Mouse (Mus musculus): ENCODE measurements at regions not wholly inside any gene's neighbourhood (a gene's known extent, or its start where the extent isn't known, plus 50 kb on each side); places are given as distances from the start of the nearest gene placed in this dataset.

DNA sequence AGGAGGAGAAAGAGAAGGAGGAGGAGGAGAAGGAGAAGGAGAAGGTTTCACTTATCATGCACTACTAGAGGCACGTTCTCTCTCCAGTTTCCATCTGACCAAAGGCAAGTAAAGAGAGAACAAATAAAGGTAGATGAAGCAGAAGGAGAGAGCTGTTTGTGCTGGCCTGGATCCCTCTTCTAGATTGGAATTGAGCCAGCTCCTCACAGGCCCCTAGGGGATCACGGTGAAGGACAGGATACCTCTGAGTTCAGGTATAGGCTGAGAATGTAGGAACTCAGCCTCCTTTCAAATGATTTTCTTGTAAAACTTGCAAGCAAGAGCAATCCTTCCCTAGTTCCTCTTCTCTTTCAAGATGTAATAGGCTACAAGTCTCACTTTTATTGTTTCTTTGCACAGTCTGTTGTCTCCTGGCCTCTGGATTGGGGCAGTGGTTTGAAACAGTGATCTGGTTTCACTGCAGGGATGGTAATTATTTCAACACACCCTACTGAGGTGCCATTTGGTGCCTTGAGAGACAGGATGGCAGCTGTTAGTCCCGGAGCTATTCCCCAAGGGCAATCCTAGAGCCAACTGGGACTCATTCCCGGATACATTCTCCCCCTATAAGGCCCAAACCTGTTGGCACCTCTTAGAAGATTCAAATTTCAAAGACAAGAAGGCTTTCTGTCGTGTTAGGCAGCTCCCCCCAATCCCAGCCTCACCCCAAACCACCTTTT, 134.8 kb downstream of the Gm9817 start:
- DNase-seq (ENCODE audit: low spot score) = no peak

DNA sequence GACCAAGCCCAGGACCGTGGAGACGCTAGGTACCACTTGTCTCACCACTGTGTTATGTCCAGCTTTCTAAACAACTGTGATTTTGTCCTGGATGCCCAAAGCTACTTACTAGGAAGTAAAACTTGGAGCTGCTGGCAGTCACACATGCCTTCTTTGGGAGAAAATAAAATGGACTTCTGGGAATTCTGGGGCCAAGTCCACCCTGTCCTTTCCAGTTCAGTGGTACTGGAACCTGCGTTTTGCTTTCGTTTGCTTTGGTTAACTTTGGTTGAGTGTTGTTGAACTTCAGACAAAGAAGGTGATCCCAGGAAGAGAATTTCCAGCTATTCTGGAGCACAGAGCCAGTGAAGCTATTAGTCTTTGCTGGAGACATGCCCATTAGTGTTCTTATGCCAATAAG, 139.8 kb downstream of the Gm9817 start:
- no peak for DNase-seq (ENCODE audit: low spot score)

DNA sequence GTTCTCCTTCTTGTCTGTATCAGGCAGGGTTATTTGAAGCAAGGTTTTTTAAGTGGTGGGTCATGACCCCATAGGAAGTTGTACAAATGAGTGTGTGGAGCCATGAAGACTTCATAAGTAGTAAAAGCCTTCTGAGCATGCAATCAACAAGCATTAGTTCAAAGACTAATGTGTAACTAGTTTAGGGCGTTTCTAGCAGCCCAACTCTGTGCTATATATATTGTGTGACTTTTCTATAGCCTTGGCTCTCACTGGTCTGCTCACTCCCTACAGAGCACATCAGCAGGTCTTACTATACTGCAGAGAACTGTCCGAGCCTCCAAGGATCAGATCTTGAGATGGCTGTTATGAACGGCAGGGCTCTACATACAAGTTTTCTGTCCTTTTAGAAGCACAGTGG, 141.2 kb downstream of the Gm9817 start:
- DNase-seq (ENCODE audit: low spot score) = no peak

DNA sequence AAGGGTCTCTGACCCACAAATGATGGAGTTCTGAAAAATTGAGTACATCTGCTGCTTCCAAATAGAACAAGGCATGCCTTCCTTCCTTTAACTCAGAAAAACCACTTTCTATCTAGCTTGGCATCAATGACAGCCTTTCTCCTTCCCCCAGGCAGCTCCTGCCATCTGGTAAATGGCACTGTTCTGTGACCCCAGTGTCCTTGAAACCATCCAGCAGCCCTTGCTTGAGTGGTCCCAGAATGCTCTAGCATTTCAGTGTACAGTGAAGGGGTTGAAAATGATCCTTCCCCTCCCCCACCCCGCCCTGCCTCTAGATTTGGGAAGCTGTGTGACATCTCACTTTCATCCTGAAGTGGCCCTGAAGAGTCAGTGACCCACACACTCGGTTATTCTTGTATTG, 152.3 kb downstream of the Gm9817 start:
- DNase-seq (ENCODE audit: low spot score) = no peak

DNA sequence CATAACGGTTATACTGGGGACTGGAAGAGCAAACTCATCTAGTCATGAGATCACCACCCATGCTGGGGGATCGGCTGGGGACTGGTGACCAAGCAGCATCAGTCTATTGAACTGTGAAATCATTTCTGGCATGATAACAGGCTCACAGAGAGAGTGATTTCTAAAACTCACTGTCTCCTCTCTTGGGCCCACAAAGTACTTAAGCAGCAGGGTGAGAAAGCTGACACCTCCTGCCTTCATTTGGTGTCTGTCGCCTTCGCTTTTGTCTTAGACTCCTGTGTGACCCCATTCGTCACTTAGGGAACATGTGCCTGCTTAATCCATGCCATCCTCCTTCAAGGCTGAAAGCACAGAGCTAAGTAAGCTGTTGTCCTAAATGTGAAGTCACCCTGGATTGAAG, 154.3 kb upstream of the Mylip start:
- DNase-seq (ENCODE audit: low spot score) = no peak

DNA sequence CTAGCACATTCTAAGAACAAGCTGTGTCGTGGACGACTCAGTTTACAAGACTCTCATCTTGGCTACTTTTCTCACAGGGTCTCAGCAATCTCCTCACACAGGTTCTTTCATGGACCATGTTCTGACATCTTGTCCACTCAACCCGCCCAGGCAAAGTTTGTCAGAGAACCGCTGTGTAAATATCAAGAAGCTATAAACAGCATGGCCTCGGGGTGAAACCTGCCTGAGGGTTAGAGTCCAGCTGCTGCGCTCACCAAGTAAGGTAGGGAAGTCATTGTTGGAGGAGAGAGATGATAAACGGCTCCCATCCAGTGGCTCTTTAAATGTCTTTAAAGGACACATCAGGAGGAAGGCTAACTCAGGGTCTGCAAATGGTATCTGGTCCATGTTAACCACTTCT, 151.3 kb upstream of the Mylip start:
- DNase-seq (ENCODE audit: low spot score) = no peak

DNA sequence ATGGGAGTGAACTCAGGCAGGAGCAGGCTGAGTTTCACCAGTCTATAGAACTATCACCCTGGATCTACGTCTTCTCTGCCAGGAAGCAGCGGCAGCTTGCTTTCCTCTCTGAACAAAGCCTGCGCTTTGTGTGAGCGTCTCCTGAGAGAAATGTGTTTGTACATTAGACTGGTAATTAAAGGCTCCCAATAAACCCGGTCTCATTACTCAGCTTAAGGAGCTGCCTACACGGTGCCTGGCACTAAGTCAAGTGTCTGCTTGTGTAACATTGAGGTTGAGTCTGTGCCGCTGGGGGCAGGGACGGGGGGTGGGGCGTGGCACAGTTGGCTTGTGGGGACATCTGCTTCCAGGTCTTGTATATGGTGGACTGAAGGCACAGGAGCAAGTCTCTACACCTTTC, 150.4 kb upstream of the Mylip start:
- DNase-seq (ENCODE audit: low spot score) = no peak

DNA sequence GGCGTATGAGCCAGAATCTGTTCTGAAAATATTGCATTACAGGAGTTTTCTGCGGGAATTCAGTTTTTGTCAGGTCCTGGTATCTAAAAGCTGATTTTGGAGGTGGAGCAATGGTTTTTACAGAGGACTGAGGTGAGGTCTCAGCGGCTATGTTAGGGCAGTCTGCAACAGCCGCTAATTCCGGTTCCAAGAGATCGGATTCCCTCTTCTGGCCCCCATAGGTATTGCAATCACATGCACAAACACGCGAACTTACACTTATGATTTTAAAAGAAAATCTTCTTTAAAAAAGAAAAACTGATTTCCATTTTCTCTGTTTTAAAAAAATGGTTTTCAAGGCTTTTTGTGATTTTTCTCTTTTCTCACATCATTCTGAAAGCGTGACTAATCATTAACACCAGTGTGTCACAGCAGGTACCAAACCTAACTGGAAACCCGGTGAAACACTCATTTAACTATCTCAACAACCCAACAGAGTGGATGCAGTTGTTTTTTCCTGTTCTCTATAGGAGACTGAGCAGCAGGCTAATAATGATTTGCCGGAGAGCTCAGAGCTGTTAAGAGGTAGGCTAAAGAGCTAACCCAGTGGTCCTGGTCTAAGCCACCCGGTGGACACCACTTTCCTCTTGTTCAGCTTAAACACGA, 149.4 kb upstream of the Mylip start:
- DNase-seq (ENCODE audit: low spot score) = no peak

DNA sequence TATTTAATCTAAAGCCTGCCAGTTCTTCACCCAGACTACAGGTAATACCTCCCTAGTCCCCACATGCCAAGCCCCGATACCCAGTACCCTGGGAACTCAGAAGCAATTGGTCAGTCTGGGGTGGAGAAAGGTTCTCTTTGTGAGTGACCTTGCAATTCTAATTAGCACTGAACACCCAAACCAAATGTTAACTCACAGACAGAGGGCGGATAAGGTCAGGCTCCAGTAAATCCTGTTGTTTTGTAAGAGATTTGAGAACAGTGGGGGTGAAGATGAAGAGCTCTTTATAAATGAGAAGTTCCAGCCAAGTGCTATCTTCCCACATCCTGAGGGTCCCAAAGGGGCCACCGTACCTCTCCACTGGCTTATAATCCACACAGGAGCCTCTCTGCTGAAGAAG, 147.3 kb upstream of the Mylip start:
- DNase-seq (ENCODE audit: low spot score) = no peak

DNA sequence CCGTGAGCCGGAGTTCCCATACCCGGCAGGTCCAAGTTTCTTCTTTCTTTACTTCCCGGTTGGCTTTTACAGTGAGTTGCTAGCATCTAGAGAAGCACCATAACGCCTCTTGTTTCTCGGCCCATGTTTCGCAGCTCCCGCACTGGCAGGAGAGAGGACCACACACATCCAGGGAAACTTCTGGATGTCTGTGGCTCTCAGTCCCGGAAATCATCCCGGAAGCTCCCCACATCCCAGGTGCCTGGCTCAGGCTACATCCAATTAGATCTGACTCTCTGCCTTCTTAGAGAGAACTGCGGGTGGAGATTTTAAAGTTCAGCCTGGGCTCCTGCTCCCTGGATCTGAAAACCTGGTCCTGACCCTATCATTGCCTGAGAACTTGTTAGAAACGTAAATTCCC, 146.8 kb upstream of the Mylip start:
- DNase-seq (ENCODE audit: low spot score) = no peak

DNA sequence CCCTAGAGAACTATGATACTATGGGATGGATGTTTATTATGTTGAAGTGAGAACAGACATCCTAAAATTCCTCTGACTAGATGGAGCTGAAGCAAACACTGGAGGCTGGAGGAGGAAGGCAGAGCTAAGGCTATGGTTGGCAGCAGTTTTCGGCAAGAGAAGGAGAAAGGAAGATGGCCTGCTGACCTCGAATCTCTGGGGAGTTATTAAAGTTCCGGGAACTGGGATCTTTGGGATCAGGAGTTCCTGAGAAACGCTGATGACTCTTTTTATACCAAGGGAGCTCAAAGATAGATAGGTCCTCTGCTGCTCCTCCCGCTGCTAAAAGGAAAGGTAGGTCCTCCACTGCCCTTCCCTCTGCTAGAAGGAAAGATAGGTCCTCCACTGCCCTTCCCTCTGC, 143.9 kb upstream of the Mylip start:
- no peak for DNase-seq (ENCODE audit: low spot score)

DNA sequence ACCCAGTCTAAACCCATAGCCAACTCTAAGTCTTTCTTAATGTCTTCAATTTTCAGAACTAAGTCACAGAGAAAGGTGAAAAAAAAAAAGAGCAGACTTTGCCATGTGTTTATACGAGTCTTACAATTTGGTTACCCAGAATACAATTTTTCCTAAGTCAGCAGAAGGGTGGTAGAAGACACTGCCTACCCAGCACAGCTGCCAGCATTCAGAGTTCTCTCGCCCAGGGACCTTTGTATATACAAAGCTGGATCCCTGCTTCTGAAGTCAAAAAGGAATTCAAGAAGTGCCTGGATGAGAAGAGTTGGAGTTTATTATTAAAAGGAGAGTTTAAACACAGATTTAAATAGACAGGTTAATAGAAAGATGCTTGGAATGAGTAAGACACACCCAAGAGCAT, 143.2 kb upstream of the Mylip start:
- no peak for DNase-seq (ENCODE audit: low spot score)

DNA sequence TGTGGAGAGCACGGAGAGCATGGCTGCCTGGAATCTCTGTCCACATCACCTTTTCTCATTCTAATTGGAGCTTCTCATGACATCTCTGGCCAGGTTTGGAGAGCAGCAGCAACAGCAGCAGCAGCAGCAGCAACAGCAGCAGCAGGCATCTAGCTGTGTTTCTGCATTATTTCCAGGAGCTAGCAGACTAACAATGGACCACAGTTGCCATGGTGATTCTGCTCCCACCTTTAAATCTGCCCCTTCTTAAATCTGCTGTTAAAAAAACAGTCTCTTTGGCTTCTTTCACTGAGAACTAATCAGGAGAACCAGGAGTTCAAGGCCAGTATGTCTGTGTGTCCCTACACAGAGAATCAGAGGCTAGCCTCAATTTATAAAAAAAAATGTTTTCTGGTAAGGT, 139.5 kb upstream of the Mylip start:
- no peak for DNase-seq (ENCODE audit: low spot score)

DNA sequence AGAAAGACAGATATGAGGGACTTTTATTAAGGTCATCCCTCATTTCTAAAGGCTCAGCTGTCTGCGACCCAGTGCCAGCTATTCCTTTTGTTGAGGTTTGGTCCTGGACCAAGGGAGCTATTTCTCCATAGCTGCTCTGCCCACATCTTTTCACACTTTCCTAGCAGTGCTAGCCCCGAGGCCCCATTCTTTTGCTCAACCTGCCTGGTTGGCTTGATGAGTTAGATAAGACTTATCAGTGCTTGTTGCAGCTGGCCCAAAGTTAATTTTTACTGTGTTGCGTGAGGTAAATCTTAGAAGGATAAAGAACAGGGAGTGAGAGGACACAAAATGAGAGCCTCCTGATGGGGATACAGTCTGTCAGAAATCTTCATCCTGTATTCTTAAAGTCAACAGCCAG, 138.5 kb upstream of the Mylip start:
- no peak for DNase-seq (ENCODE audit: low spot score)

DNA sequence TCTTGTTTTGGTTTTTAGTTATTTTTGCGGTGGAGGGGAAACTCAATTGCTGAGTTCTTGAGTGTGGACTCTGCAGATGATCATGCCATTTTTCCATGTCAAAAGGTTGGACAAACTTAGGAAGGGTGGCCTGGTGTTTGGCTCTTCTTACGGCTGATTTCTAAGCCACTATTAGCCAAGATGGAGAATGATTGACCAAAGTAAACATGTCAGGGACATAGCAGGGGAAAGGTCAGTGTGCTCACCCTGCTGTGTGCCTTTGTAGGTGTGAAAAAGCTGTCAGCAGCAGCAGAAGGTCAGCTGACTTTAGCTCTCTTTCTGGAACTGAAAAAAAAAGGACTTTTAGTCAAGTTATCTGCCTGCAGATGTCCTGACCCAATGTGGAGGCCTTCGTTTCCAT, 137.4 kb upstream of the Mylip start:
- no peak for DNase-seq (ENCODE audit: low spot score)

DNA sequence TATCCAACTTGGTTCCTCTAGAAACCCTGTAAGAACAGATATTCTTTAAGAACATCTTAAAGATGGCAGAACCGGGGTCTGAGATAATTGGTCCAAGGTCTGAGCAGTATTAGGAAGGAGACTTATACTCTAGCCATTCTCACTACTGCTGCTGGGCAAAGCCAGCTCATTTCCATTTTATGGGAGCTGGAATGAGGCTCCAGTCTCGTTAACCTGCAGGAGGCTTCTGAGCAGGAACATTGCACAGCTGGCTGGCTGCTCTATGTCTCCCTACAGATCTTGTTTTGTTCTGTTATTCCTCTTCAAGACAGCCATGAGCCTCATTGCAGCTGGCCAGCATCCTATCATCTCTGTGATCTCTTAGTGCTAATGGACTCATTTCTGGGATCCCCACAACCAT, 136.3 kb upstream of the Mylip start:
- DNase-seq (ENCODE audit: low spot score) = no peak

DNA sequence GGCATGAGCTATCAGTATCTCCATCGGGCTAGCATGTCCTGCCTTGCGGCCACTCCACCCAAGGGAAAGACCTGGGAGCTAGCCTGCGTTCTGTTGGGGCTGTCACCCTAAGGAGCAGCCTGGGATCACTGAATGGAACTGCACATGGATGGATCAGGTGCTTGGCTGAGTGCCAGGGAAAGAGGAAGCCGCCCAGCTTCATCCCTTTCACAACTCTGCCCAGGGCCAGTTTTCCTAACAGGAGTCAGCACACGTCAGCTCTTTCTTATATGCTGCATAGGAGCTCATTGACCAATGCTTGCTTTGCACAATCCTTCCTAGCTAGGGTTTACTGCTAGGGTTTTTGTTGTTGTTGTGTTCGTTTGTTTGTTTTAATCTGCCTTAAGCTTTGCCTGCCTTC, 134.3 kb upstream of the Mylip start:
- no peak for DNase-seq (ENCODE audit: low spot score)

DNA sequence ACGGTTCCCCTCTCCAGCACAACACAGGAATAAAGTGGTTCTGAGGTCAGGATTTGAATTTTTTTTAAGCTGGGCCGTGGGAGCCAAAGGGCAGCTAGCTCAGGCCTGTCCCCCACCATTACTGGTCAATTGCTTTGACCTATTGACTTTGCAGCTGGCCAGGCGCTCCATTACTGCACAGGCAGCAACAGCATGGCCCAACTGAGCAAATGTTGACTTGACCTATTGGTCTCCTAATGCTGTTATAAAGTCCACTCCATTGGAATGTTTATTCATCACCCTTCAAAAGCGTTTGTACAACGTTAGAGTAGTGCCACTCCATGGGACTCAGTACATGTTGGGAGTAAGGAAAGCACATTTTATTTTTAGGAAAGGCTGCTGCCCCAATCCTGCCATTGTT, 127.5 kb upstream of the Mylip start:
- no peak for DNase-seq (ENCODE audit: low spot score)

DNA sequence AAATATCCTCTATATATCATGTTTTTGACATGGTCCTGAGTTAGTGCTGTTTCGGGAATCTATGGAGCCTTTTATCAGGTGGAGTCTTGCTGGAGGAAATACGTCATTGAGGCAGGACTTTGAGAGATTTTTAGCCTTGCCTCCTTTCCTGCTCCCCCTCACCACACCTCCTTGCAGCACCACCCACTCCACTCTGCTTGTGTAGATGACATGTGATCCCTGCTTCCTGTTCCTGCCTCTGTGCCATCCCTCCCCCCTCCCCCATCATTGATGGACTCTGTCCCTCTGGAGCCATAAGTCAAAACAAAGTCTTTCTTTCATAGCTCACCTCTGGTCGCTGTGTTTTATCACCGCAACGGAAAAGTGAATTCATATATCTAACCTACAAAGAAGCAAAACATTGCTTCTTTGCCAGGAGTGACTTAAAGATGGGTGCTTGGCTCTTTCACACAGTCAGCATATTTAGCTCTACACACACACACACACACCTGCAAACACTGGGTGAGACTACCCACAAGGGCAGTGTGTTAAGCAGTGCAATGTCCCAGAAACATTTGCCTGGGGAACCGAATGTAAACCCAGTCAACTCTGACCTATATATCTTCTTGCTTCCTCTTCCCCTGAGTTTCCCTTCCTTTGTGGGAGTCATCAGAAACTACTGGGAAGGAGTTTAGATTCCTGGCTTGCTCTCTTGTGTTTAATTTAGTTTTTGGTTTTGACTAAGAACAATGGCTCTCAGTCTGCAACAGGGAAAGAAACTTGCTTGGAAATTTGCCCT, 123.1 kb upstream of the Mylip start:
- DNase-seq (ENCODE audit: low spot score) = no peak

DNA sequence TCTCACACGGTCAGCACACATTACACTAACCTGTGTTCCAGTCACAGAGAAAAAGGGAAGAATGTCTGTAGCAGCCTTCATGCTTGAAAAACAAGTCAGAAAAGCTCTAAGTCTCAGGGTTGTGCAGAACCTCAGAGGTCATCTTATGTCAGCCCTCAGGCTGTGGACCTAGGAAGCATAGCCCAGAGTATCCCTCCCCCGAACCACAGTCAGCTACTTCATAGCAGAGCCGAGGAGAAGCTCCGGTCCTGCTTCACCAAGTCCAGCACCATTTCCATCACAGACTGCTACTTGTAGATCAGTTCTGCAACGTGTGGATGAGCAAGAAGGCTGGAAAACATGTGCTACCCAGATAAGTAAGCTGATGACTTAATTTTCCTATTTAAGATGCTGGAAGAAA, 122.1 kb upstream of the Mylip start:
- DNase-seq (ENCODE audit: low spot score) = no peak

DNA sequence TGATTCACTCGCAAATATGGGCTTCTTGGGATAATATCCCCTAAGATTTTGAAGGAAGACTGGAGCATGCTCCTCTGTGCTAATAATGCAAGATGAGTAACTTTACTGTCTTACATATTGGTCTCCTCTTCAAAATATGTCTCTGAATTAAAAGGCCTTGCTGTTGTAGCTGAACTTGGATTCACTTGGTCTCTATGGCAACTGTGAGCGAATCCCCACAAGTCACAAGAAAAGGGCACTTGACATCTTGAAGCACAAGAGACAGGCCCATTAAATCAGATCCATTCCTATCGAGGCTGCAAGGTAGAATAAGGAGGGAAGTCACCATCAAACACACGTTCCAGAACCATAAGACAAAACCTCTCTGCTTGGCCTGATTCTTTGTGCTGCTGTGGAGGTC, 121.6 kb upstream of the Mylip start:
- DNase-seq (ENCODE audit: low spot score) = no peak

DNA sequence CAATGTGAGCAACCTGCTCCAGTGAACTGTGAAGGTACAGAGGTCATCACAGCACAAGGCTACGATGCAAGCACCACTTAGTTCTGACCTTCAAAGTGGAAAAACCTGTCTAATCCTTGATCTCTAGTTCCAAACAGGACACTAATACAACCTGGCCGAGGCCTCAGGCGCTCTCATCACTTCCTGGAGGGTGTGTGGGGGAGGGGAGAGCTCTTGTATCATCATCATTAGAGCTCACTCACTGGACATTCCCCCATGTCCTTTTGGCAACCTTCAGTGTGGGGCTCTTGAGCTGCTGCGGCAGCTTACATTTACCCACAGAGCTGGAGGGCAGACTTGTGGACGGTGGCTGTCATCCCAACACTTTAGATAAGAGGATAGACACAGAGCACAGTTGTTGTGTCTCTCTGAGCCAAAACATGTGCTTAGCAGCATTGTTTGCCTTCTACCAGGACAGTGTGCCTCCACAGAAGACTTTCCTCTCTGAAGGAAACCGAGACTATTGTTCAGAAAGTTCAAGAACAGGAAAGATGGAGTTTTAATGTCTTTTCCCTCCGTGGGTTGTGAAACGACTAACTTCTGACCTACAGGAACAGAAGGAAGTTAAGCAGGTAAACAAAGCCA, 115.2 kb upstream of the Mylip start:
- no peak for DNase-seq (ENCODE audit: low spot score)

DNA sequence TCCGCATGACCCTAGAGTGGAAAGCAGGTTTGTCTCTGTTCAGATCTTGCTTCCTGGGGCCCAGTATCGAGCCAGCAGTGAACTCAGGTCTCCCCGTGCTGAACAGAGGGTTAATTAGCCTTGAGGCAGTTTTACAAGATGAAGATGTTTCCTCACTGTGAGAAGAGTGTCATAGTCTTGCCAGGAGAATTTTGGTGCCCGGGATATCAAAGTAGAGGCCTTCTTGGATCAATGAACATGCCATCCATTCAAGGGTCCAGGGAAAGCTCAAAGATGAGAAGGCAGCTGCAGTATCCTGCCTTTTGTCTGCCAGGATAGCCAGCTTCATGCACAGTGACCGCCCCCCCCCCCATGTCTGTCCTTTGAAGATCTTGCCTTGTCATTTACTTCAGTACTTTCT, 114.2 kb upstream of the Mylip start:
- no peak for DNase-seq (ENCODE audit: low spot score)

Measured in c-Kit-positive CD71-positive TER-119-positive erythroid progenitor cells, embryonic 14.5 days (primary cell).